Mouse (Mus musculus): Measurements from ENCODE around the gene Taf1b. TPM values are rescaled to one million over a fixed set of nuclear protein-coding genes. Genes with fewer than 3 reads are reported as not detected.
"Not testable (repeated sequence)": the region's sequence is repeated elsewhere in the genome, so short reads cannot be mapped to it uniquely, and the experiment has no call there.

Taf1b gene
- polyA plus RNA-seq, 1 experiment from 2014 or later, result 16.9 TPM

DNA sequence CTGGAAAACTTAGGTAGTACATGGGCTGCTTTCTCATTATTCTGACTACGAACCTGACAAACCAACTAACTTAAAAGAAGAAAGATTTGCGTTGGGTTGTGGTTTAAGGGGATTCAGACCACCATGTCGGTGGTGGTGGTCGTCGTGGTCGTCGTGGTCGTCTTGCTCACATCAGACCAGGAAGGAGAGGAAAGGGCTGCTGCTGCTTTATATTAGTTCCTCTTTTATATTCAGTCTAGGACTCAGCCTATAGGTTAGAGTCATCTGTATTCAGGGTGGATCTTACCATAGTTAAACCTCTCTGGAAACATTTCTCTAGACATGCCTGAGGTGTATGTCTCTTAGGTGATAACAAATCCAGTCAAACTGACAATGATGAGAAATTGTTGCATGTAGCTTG is 19.0 kb downstream of the Taf1b start:
- ATAC-seq, result no peak
- TF ChIP-seq CTCF (IDR thresholded peaks at IDR 0.05), result no peak
- no peak for TF ChIP-seq EP300 (IDR thresholded peaks at IDR 0.05)

GRCm38 (mm10) chr12:24521076-24521475 is 22.9 kb downstream of the Taf1b start:
- Histone ChIP-seq H3K27ac (ENCODE audit: low read length) (no peak overlapping the region), H3K4me3 (ENCODE audit: low read depth, low read length) (no peak overlapping the region), H3K9me3 (ENCODE audit: low read length) (no peaks in the 10 kb centered on the region), H3K27me3 (replicated peaks; ENCODE audit: insufficient read depth, low read length) (no peaks in the 10 kb centered on the region), H3K36me3 (ENCODE audit: insufficient read depth, low read length) (peaks cover 7% of the 10 kb centered on the region; the same call in 1 of the 2 replicates), H3K4me1 (ENCODE audit: insufficient read depth, low read depth, low read length) (no peaks in the 10 kb centered on the region), H3K4me2 (replicated peaks; ENCODE audit: low read depth, low read length) (no peak overlapping the region), H3K9ac (replicated peaks; ENCODE audit: low read depth) (no peak overlapping the region)
- 81% methylated on average over 3 of the region's 3 CpGs for WGBS
- TF ChIP-seq EP300 (IDR thresholded peaks at IDR 0.05) (no peak), CTCF (IDR thresholded peaks at IDR 0.05) (no peak)
- no peak for ATAC-seq
- no peak for DNase-seq (ENCODE audit: low spot score)

More for the DNA sequence above, 19.0 kb downstream of the Taf1b start:
- Histone ChIP-seq H3K9ac (replicated peaks; ENCODE audit: low read depth) (no peak overlapping the region), H3K4me2 (replicated peaks; ENCODE audit: low read depth, low read length) (no peak overlapping the region), H3K36me3 (ENCODE audit: insufficient read depth, low read length) (peaks cover 17% of the 10 kb centered on the region), H3K4me1 (ENCODE audit: insufficient read depth, low read depth, low read length) (no peaks in the 10 kb centered on the region), H3K27me3 (replicated peaks; ENCODE audit: insufficient read depth, low read length) (no peaks in the 10 kb centered on the region), H3K9me3 (ENCODE audit: low read length) (no peaks in the 10 kb centered on the region), H3K27ac (ENCODE audit: low read length) (no peak overlapping the region), H3K4me3 (ENCODE audit: low read depth, low read length) (no peak overlapping the region)
- 95% methylated on average over 8 of the region's 8 CpGs for WGBS
- DNase-seq (ENCODE audit: low spot score), result no peak

DNA sequence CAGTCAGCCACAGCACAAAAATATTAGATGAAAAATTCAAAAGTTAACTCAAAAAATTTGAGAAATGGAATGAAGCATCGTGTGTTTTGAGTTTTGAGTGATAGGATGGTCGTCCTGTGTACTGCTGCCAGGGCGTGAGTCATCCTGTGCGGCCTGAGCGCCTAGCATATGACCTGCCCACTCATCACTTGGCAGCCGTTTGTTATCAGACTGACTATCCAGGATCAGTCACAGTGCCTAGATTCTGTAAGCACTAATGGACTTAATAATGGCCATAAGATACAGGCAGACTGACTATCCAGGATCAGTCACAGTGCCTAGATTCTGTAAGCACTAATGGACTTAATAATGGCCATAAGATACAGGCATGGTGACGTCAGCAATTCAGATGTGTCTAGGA is 26.9 kb downstream of the Taf1b start:
- ATAC-seq, result not testable (repeated sequence)

DNA sequence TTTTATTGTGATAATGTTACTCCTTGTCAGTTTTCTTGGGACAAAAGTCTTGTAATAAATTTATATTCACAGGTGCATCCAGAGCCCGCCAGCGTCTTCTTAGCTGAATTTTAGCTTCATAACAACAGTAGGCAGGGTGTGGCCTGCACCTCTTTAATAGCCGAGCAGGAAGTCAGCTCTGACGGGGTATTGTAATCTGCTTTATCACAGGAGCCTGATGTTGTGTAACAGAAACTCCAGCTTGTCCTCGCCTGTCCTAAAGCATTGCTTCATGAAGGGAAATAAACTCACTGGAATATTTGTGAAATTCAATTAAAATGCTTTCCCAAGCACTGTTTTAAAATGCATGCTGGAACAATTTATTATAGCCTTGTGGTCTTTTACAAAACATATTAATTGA is 38.2 kb downstream of the Taf1b start:
- Histone ChIP-seq H3K9me3 (ENCODE audit: low read length) (no peaks in the 10 kb centered on the region), H3K27me3 (replicated peaks; ENCODE audit: insufficient read depth, low read length) (no peaks in the 10 kb centered on the region), H3K4me2 (replicated peaks; ENCODE audit: low read depth, low read length) (no peak overlapping the region), H3K36me3 (ENCODE audit: insufficient read depth, low read length) (no peaks in the 10 kb centered on the region), H3K9ac (replicated peaks; ENCODE audit: low read depth) (no peak overlapping the region), H3K4me1 (ENCODE audit: insufficient read depth, low read depth, low read length) (no peaks in the 10 kb centered on the region), H3K4me3 (ENCODE audit: low read depth, low read length) (no peak overlapping the region), H3K27ac (ENCODE audit: low read length) (no peak overlapping the region)
- ATAC-seq, result no peak
- no peak for TF ChIP-seq EP300 (IDR thresholded peaks at IDR 0.05)
- TF ChIP-seq CTCF (IDR thresholded peaks at IDR 0.05), result no peak
- DNase-seq (ENCODE audit: low spot score), result peak; percentile 27
- 47% methylated on average over 5 of the region's 5 CpGs for WGBS

More for the DNA sequence above, 26.9 kb downstream of the Taf1b start:
- not testable (repeated sequence) for H3K4me1 ChIP-seq (ENCODE audit: insufficient read depth, low read depth, low read length); H3K36me3 ChIP-seq (ENCODE audit: insufficient read depth, low read length); H3K4me2 ChIP-seq (replicated peaks; ENCODE audit: low read depth, low read length); H3K9me3 ChIP-seq (ENCODE audit: low read length); H3K9ac ChIP-seq (replicated peaks; ENCODE audit: low read depth); DNase-seq (ENCODE audit: low spot score); H3K4me3 ChIP-seq (ENCODE audit: low read depth, low read length); H3K27me3 ChIP-seq (replicated peaks; ENCODE audit: insufficient read depth, low read length); H3K27ac ChIP-seq (ENCODE audit: low read length)
- 83% methylated on average over 7 of the region's 7 CpGs for WGBS

GRCm38 (mm10) chr12:24537201-24537600 is 39.0 kb downstream of the Taf1b start:
- no peak overlapping the region for H3K27ac ChIP-seq (ENCODE audit: low read length)
- no peaks in the 10 kb centered on the region for H3K27me3 ChIP-seq (replicated peaks; ENCODE audit: insufficient read depth, low read length)
- H3K36me3 ChIP-seq (ENCODE audit: insufficient read depth, low read length), result no peaks in the 10 kb centered on the region
- H3K9ac ChIP-seq (replicated peaks; ENCODE audit: low read depth), result no peak overlapping the region
- H3K9me3 ChIP-seq (ENCODE audit: low read length), result no peaks in the 10 kb centered on the region
- TF ChIP-seq CTCF (IDR thresholded peaks at IDR 0.05) (no peak), EP300 (IDR thresholded peaks at IDR 0.05) (no peak)
- 68% methylated on average over 2 of the region's 2 CpGs for WGBS
- H3K4me3 ChIP-seq (ENCODE audit: low read depth, low read length), result no peak overlapping the region
- H3K4me2 ChIP-seq (replicated peaks; ENCODE audit: low read depth, low read length), result no peak overlapping the region
- no peaks in the 10 kb centered on the region for H3K4me1 ChIP-seq (ENCODE audit: insufficient read depth, low read depth, low read length)
- ATAC-seq, result no peak
- no peak for DNase-seq (ENCODE audit: low spot score)

- H3K4me3 ChIP-seq (ENCODE audit: low read depth, low read length), result no peak overlapping the region
- no peak overlapping the region for H3K27ac ChIP-seq (ENCODE audit: low read length)
- H3K9me3 ChIP-seq (ENCODE audit: low read length), result no peaks in the 10 kb centered on the region
- peak; percentile 81 for ATAC-seq
- H3K27me3 ChIP-seq (replicated peaks; ENCODE audit: insufficient read depth, low read length), result no peaks in the 10 kb centered on the region
- H3K9ac ChIP-seq (replicated peaks; ENCODE audit: low read depth), result no peak overlapping the region
- TF ChIP-seq EP300 (IDR thresholded peaks at IDR 0.05) (no peak), CTCF (IDR thresholded peaks at IDR 0.05) (no peak)
- WGBS, result 48% methylated on average over 4 of the region's 4 CpGs
- no peak overlapping the region for H3K4me2 ChIP-seq (replicated peaks; ENCODE audit: low read depth, low read length)
- no peaks in the 10 kb centered on the region for H3K4me1 ChIP-seq (ENCODE audit: insufficient read depth, low read depth, low read length)
- H3K36me3 ChIP-seq (ENCODE audit: insufficient read depth, low read length), result no peaks in the 10 kb centered on the region
- DNase-seq (ENCODE audit: low spot score), result peak; percentile 69
Measured at GRCm38 (mm10) chr12:24537965-24538364, 39.8 kb downstream of the Taf1b start.

Measured in lung, postnatal 0 days (tissue).